Comparison of ENCODE assay signal across 19 mouse cellular contexts in genomic region chr5:13255353-13255752, GRCm38 (mm10).
"Had no signal": no experiment of that assay in that cellular context is flagged by ENCODE, and none has a peak within 500 bp of the region (broad histone marks: within the 10 kb centered on the region; RNA-seq: fewer than 3 reads in every experiment).

No protein-coding gene starts in this region.

- H3K9me3 ChIP-seq: liver, embryonic 13.5 days; megakaryocyte, embryonic 14.5 days; midbrain, embryonic 10.5 days; midbrain, embryonic 13.5 days; neural tube, embryonic 13.5 days; stomach, embryonic 15.5 days had no signal

- ATAC-seq: hindbrain, embryonic 16.5 days; intestine, embryonic 16.5 days; midbrain, embryonic 13.5 days; midbrain, embryonic 16.5 days had no signal

- H3K4me1 ChIP-seq: liver, embryonic 13.5 days; megakaryocyte, embryonic 14.5 days; midbrain, embryonic 10.5 days; midbrain, embryonic 13.5 days; neural tube, embryonic 13.5 days; stomach, embryonic 15.5 days had no signal

- H3K9ac ChIP-seq: liver, embryonic 13.5 days; midbrain, embryonic 13.5 days; neural tube, embryonic 13.5 days; stomach, embryonic 15.5 days had no signal

- H3K4me2 ChIP-seq: liver, embryonic 13.5 days; midbrain, embryonic 13.5 days; neural tube, embryonic 13.5 days; stomach, embryonic 15.5 days had no signal

- H3K36me3 ChIP-seq: liver, embryonic 13.5 days; midbrain, embryonic 10.5 days; midbrain, embryonic 13.5 days; neural tube, embryonic 13.5 days; stomach, embryonic 15.5 days had no signal

- H3K27ac ChIP-seq: liver, embryonic 13.5 days; midbrain, embryonic 10.5 days; midbrain, embryonic 13.5 days; neural tube, embryonic 13.5 days; stomach, embryonic 15.5 days had no signal

- H3K4me3 ChIP-seq: liver, embryonic 13.5 days; megakaryocyte, embryonic 14.5 days; midbrain, embryonic 10.5 days; midbrain, embryonic 13.5 days; myocyte; neural tube, embryonic 13.5 days; stomach, embryonic 15.5 days had no signal

- H3K27me3 ChIP-seq: liver, embryonic 13.5 days; megakaryocyte, embryonic 14.5 days; midbrain, embryonic 13.5 days; neural tube, embryonic 13.5 days; stomach, embryonic 15.5 days had no signal

- DNase-seq: kidney, adult 2 months; kidney, postnatal 10 days; kidney, postnatal 4 days; liver, embryonic 13.5 days; retina, postnatal 1 day; right cerebral cortex, postnatal 25 days; spleen, adult 18-20 months; thymus, adult 2 months; thymus, postnatal 14 days; thymus, postnatal 4 days had no signal
